Mouse (Mus musculus): ENCODE results near the gene E2f4. TPM values are rescaled to one million over a fixed set of nuclear protein-coding genes. Genes with fewer than 3 reads are reported as not detected.

Gene E2f4
- polyA plus RNA-seq, 1 experiment from 2014 or later, result 125 TPM

DNA sequence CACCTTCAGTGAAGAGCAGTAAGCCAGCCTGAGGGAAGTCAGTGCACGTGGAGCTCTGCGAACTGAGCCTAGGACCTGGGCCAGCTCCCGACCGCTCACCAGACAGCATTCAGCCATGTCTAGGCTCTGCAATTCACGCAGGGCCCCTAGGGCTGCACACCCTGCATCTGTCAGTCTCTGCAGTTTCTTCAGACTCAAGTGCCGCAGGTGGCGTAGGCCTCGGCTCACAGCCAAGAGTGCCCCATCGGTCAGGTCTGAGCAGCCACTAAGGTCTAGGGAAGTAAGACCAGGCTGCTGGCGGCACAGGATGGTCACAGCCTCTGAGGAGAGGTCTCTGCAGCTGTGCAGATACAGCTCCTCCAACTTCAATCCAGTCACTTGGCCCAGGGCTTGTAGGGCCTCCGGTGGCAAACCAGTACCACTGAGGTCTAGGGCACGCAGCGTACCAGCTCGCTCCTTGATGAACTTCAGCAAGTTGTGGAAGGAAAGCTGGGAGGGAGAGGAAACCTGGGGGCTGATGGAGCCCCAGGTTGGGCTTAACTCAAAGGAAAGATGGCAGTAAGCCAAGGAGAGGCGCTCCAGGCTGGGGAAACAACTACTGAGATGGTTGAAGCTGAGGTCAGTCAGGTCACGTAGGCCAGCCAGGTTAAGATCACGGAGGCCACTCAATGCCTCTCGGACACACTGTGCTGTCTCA, 17.8 kb downstream of the E2f4 start:
- DNase-seq (ENCODE audit: low spot score), result no peak
- no peaks in the 10 kb centered on the region for H3K9me3 ChIP-seq
- WGBS, result 88% methylated on average over 18 of the region's 18 CpGs
- no peak overlapping the region for H3K4me3 ChIP-seq
- no peak overlapping the region for H3K27ac ChIP-seq (replicated peaks)
- H3K4me1 ChIP-seq, result peaks cover 6% of the 10 kb centered on the region
- H3K36me3 ChIP-seq (replicated peaks), result peaks cover 93% of the 10 kb centered on the region
- no peaks in the 10 kb centered on the region for H3K27me3 ChIP-seq (replicated peaks; ENCODE audit: low read depth, poor library complexity, severe bottlenecking)

DNA sequence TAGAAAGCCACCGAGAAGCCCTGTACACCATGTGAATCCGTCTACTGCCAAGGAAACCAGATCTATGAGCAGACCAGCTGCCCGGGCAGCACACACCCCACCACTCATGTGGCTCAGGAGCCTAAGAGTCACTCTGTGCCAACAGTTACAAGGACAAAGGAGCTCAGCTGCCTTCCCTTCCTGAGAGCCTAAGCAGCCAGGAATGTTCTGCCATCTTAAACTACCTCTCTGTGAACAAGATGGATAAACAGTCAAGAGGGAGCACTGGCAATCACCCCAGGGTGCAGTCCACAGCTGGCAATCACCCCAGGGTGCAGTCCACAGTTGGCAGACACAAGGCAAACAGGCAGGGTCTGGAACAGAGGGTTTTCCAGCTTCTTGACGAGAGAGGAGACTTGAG, 20.5 kb downstream of the E2f4 start:
- WGBS, result 88% methylated on average over 4 of the region's 4 CpGs
- H3K4me1 ChIP-seq, result peaks cover 6% of the 10 kb centered on the region
- no peaks in the 10 kb centered on the region for H3K27me3 ChIP-seq (replicated peaks; ENCODE audit: low read depth, poor library complexity, severe bottlenecking)
- peaks cover 73% of the 10 kb centered on the region for H3K36me3 ChIP-seq (replicated peaks)
- no peak overlapping the region for H3K4me3 ChIP-seq
- H3K9me3 ChIP-seq, result no peaks in the 10 kb centered on the region
- no peak for DNase-seq (ENCODE audit: low spot score)
- no peak overlapping the region for H3K27ac ChIP-seq (replicated peaks)

DNA sequence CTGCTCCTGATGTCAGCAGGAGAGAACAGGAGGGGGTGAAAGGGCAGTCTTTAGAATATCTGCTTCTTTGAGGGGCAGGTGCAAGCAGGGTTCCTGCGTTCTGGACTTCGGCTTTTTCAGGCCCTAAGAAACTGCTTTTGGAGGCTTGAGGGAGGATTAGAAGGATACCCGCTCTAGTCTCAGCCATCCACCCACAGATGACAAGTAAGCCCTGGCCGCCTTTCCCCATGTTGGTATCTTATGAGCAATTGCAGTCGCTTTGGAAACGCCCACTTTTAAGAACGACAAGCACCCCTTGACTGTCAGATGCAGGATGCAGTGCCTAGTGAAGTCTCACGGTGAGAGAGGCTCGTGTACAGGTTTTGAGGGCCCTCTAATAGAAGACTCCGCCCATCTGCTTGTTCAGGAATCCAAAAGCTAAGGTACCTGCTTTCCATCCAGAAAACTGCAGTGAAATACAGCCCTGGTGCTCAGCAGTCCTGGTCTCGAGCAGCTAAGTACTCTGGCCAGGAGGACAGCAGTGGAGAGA, 21.3 kb downstream of the E2f4 start:
- Histone ChIP-seq H3K36me3 (replicated peaks) (peaks cover 69% of the 10 kb centered on the region), H3K27me3 (replicated peaks; ENCODE audit: low read depth, poor library complexity, severe bottlenecking) (no peaks in the 10 kb centered on the region), H3K4me1 (peaks cover 4% of the 10 kb centered on the region), H3K9me3 (no peaks in the 10 kb centered on the region), H3K27ac (replicated peaks) (no peak overlapping the region), H3K4me3 (no peak overlapping the region)
- no peak for DNase-seq (ENCODE audit: low spot score)
- 81% methylated on average over 11 of the region's 11 CpGs for WGBS

DNA sequence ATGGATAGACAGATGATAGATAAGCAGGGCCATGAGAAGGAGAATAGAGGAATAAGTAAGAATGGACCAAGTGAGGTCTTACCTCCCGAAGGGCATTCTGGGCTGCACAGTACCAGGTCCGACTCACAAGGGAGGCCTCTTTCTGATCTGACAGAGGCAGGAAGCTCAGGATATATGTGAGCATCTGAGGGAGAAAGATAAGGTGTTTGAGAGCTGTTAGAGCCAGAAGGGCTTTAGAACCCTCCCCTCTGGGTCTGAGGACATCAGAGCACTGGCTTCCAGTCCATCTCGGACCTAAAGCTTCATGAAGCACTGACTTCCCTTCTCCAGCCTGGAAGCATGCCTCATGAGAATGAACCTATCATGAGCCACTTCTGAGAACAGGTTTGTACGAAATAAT, 25.7 kb downstream of the E2f4 start:
- Histone ChIP-seq H3K4me3 (no peak overlapping the region), H3K27ac (replicated peaks) (no peak overlapping the region), H3K36me3 (replicated peaks) (peaks cover 38% of the 10 kb centered on the region), H3K4me1 (peaks cover 21% of the 10 kb centered on the region), H3K9me3 (no peaks in the 10 kb centered on the region), H3K27me3 (replicated peaks; ENCODE audit: low read depth, poor library complexity, severe bottlenecking) (no peaks in the 10 kb centered on the region)
- DNase-seq (ENCODE audit: low spot score), result no peak
- 89% methylated on average over 4 of the region's 4 CpGs for WGBS

DNA sequence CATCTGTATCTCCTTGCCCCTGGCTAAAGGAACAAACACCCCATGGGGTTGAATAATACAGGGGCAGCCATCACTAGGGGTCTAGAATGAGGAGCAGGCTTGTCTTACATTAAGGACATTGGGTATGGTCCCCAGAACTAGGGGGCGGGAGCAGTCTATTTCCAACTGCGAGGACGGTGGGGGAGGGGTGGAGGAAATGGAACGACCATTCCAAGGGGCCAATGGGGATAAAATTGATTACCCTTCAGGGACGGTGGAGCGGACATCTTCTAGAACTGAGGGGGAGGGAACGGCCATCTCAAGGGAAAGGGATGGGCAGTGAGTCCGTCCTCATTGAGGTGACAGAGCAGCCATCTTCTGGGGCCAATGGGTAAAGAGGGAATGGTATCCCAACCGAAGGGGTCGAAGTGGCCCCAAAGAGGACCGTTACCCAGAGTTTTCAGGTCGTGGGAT, 28.2 kb downstream of the E2f4 start:
- Histone ChIP-seq H3K27ac (replicated peaks) (peak overlapping the region; percentile 88), H3K27me3 (replicated peaks; ENCODE audit: low read depth, poor library complexity, severe bottlenecking) (no peaks in the 10 kb centered on the region), H3K4me3 (peak overlapping the region; percentile 84), H3K9me3 (no peaks in the 10 kb centered on the region), H3K36me3 (replicated peaks) (peaks cover 42% of the 10 kb centered on the region), H3K4me1 (peaks cover 21% of the 10 kb centered on the region)
- under 1% methylated on average over 12 of the region's 12 CpGs for WGBS
- DNase-seq (ENCODE audit: low spot score), result no peak

DNA sequence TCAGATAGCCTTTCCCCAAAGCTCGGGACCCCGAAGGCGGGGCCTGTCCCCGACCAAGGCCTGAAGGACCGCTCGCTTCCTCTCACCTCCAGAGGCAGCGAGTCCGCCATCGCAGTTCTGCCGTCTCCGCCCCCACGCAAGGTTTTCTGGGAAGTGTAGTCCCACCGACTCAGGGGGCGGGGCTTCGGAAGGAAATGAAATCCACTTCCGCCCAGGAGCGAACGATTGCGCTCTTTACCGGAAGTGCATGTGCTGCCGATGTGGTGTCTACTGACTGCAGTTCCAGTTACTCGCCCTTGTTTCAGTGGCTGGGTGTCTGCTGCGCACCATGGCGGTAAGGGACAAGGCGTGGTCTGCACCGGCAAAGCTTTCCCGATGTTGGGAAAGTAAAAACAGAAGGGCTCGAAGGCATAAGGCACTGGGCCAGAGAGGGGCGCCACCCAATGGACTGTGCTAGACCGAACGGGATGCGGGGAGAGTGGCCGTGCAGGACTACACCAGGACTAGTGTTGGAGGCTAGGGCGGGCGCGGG, 28.7 kb downstream of the E2f4 start, which contains the start of the genes Lrrc29 and Tmem208:
Gene Lrrc29 (minus strand): TSS at position 138 of the 532 bp plus-strand sequence.
Gene Tmem208 (plus strand): TSS at position 214 of the 532 bp plus-strand sequence.
- Histone ChIP-seq H3K4me3 (peak within 1 kb of the TSS; percentile 84), H3K27me3 (replicated peaks; ENCODE audit: low read depth, poor library complexity, severe bottlenecking) (no peaks in the 10 kb centered on the region), H3K4me1 (peaks cover 21% of the 10 kb centered on the region), H3K27ac (replicated peaks) (peak within 1 kb of the TSS; percentile 88), H3K9me3 (no peaks in the 10 kb centered on the region), H3K36me3 (replicated peaks) (peaks cover 48% of the 10 kb centered on the region)
- under 1% methylated on average over 36 of the region's 36 CpGs for WGBS
- DNase-seq (ENCODE audit: low spot score), result peak; percentile 97

DNA sequence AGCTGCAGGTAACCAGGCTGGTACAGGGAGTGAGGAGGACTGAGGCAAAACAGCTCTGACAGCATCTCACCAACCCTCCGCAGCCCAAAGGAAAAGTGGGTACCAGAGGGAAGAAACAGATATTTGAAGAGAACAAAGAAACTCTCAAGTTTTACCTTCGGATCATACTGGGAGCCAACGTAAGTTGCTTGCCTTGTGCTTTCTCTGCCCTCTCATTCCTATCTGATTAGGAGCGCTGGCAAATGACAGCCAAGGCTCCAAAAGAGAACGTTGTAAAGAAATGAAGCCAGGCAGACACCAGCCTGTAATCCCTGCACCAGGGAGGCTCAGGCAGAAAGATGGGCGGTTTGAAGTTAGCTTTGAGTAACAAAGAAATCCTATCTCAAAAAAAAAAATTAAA, 29.5 kb downstream of the E2f4 start:
- Histone ChIP-seq H3K4me1 (peaks cover 21% of the 10 kb centered on the region), H3K9me3 (no peaks in the 10 kb centered on the region), H3K27ac (replicated peaks) (peak overlapping the region; percentile 88), H3K27me3 (replicated peaks; ENCODE audit: low read depth, poor library complexity, severe bottlenecking) (no peaks in the 10 kb centered on the region), H3K4me3 (peak overlapping the region; percentile 84), H3K36me3 (replicated peaks) (peaks cover 55% of the 10 kb centered on the region)
- 45% methylated on average over 6 of the region's 6 CpGs for WGBS
- DNase-seq (ENCODE audit: low spot score), result no peak

DNA sequence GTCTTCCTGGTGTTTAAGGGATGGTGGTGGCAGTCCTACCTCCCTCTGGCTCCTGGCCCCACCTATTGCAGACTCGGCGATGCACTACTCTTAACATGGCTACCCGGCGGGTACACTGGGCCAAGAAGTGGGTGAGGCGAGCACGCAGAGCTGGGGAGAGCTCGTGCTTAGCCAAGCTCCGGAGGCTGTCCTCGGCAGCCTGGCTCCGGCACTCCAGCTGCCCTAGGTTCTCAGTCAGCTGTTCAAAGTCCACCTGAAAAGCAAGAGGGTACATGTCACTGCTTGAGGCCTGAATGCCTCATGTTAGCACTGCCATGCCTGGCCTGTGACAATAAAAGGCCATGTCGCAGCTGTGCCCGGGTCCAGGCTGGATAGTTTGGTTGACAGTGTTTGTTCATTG, 32.9 kb downstream of the E2f4 start:
- Histone ChIP-seq H3K4me3 (no peak overlapping the region), H3K36me3 (replicated peaks) (peaks cover 79% of the 10 kb centered on the region), H3K9me3 (no peaks in the 10 kb centered on the region), H3K27ac (replicated peaks) (no peak overlapping the region), H3K27me3 (replicated peaks; ENCODE audit: low read depth, poor library complexity, severe bottlenecking) (no peaks in the 10 kb centered on the region), H3K4me1 (peaks cover 13% of the 10 kb centered on the region)
- 95% methylated on average over 12 of the region's 12 CpGs for WGBS
- DNase-seq (ENCODE audit: low spot score), result no peak

DNA sequence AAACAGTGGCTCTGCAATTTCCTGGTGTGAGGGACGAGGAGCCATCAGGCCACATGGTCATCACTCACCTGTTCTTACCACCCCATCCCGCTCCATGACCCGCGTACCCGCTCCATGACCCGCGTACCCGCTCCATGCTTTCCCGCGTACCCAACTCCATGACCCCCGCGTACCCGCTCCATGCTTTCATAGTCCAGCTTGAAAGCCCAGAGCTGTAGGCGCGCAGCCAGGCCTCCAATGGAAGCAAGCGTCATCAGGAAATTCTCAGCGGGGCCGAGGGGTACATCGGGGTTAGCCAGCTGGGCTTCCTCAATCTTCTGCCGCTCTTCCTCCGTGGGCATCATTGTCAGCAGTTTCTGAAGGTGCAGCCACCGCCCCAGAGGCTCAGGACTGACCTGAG, 34.0 kb downstream of the E2f4 start:
- DNase-seq (ENCODE audit: low spot score), result no peak
- Histone ChIP-seq H3K4me3 (no peak overlapping the region), H3K9me3 (no peaks in the 10 kb centered on the region), H3K4me1 (peaks cover 9% of the 10 kb centered on the region), H3K27ac (replicated peaks) (no peak overlapping the region), H3K27me3 (replicated peaks; ENCODE audit: low read depth, poor library complexity, severe bottlenecking) (no peaks in the 10 kb centered on the region), H3K36me3 (replicated peaks) (peaks cover 90% of the 10 kb centered on the region)
- 94% methylated on average over 22 of the region's 22 CpGs for WGBS

DNA sequence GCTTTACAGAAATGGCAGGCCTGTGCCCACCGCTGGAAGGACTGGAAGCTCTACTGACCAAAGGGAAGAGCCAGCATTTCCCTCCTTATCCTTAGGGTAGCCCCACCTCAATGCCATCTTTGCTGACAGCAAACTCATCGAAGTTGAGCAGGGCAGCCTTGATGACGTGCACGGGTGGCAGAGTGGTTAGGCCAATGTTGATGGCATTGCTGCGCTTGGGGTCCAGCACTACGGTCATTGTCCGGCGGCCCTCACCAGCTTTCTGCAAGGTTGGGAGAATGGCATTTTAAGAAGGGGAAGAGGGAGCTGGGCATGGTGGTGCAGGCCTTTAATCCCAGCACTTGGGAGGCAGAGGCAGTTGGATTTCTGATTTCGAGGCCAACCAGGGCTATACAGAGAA, 34.5 kb downstream of the E2f4 start:
- peaks cover 7% of the 10 kb centered on the region for H3K4me1 ChIP-seq
- H3K27me3 ChIP-seq (replicated peaks; ENCODE audit: low read depth, poor library complexity, severe bottlenecking), result no peaks in the 10 kb centered on the region
- H3K27ac ChIP-seq (replicated peaks), result no peak overlapping the region
- H3K9me3 ChIP-seq, result no peaks in the 10 kb centered on the region
- peaks cover 95% of the 10 kb centered on the region for H3K36me3 ChIP-seq (replicated peaks)
- H3K4me3 ChIP-seq, result no peak overlapping the region
- WGBS, result 93% methylated on average over 9 of the region's 9 CpGs
- DNase-seq (ENCODE audit: low spot score), result no peak

DNA sequence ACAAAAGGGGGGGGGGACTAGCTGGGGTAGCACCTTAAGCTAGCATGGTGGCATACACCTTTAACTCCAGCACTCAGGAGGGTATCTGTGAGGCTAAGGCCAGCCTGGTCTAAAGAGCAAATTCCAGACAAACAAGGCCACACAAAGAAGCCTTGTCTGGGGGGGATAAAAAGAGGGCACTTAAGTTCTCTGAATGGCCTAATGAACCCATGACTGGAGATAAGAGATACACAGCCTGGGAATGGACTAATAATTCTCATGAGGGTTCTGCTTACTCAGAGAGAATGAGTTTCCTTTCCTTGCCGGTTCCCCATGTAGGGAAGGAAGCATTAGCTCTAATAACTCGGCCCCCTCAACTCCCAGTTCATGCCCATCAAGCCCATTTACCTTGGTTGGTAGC, 35.1 kb downstream of the E2f4 start:
- no peak for DNase-seq (ENCODE audit: low spot score)
- H3K4me3 ChIP-seq, result no peak overlapping the region
- 73% methylated on average over 2 of the region's 2 CpGs for WGBS

DNA sequence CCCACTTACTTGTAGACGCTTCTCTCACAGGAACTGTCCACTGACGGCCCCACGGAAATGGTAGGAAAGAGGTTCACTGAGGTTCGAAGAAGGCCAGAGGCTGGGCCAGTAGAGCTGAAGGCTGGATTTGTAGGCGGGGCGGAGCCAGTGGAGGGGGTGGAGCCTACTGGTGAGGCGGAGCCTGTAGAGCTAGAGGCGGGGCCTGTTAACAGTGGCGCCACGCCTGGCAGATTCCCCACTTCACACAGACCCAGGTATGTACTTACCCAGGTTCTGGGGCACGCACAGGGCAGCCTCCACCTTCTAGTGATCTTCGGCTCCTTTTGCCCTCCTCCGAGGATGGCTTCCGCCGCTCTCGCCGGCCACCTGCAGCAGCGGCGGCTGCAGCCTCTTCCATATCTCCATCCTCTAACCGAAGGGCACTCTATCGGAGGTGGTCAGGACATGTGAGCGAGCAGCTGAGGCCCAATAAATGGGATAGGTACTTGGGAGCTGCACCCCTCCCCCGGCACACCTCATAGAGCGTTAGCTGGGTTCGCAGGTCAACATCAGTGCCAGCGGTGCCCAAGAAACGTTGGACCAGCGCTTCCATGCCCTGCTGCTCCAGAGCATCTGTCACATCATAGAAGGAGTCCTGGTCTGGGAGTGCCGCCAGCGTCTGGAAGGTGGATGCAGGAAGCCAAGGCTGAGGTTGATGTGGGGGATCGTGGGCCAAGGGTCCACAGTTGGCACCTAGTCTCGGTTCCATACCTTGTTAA, 39.1 kb downstream of the E2f4 start:
- H3K9me3 ChIP-seq, result no peaks in the 10 kb centered on the region
- peaks cover 77% of the 10 kb centered on the region for H3K36me3 ChIP-seq (replicated peaks)
- 0 out of 2 replicates have a peak, but pooled peaks cover 3% of the 10 kb centered on the region for H3K27me3 ChIP-seq (replicated peaks; ENCODE audit: low read depth, poor library complexity, severe bottlenecking)
- H3K4me3 ChIP-seq, result no peak overlapping the region
- peaks cover 17% of the 10 kb centered on the region for H3K4me1 ChIP-seq
- WGBS, result 50% methylated on average over 32 of the region's 32 CpGs
- DNase-seq (ENCODE audit: low spot score), result no peak
- no peak overlapping the region for H3K27ac ChIP-seq (replicated peaks)

More for the DNA sequence above, 35.1 kb downstream of the E2f4 start:
- Histone ChIP-seq H3K27ac (replicated peaks) (no peak overlapping the region), H3K9me3 (no peaks in the 10 kb centered on the region), H3K27me3 (replicated peaks; ENCODE audit: low read depth, poor library complexity, severe bottlenecking) (0 out of 2 replicates have a peak, but pooled peaks cover 3% of the 10 kb centered on the region), H3K36me3 (replicated peaks) (peaks cover 98% of the 10 kb centered on the region), H3K4me1 (peaks cover under 1% of the 10 kb centered on the region)
